Mouse (Mus musculus) gastrocnemius, adult 18-20 months (tissue): ENCODE results near the gene Tnfsf9. TPM values are rescaled to one million over a fixed set of nuclear protein-coding genes. Genes with fewer than 3 reads are reported as not detected.

Experiments
- DNase-seq: peaks from one replicate; pipeline ENCODE4 v3.0.0; 2021; ENCODE audit warnings: low spot score
- long read RNA-seq, 2 experiments: library from polyadenylated mRNA; stranded (forward); transcript quantifications; one replicate each; pipeline ENCODE4 v2.0.0; 2021
- total RNA-seq, 2 experiments: library from RNA; stranded (reverse); gene quantifications; 2 replicates each; pipeline ENCODE4 v1.2.3; 2021

Tnfsf9 gene
- under 1 TPM in 1 of 2 experiments, not detected in 1; 0.57 TPM for total RNA-seq
- long read RNA-seq, experiment 1 = 0 reads
- long read RNA-seq, experiment 2 = 0 reads

DNA sequence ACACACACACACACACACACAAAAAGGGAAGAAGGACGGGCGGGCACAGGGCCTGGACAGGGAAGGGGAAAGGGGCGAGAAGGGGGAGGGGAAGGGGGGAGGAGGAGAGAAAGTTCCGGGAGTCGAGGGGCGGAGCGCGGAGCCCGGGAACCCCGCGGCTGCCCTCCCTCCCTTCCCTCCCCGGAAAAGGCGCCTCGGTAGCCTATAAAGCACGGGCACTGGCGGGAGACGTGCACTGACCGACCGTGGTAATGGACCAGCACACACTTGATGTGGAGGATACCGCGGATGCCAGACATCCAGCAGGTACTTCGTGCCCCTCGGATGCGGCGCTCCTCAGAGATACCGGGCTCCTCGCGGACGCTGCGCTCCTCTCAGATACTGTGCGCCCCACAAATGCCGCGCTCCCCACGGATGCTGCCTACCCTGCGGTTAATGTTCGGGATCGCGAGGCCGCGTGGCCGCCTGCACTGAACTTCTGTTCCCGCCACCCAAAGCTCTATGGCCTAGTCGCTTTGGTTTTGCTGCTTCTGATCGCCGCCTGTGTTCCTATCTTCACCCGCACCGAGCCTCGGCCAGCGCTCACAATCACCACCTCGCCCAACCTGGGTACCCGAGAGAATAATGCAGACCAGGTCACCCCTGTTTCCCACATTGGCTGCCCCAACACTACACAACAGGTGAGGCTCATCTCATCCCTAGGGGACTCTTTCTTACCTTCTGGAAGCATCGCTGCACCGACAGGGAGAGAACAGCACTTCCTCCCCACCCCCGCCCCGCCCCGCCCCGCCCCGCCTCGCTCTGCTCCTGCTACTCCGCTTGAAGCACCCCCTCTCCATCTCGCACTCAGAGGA is at the start of gene Tnfsf9:
Tnfsf9 (plus strand) TSS at position 145 of the 854 bp plus-strand sequence.
- peak; percentile 24 for DNase-seq

DNA sequence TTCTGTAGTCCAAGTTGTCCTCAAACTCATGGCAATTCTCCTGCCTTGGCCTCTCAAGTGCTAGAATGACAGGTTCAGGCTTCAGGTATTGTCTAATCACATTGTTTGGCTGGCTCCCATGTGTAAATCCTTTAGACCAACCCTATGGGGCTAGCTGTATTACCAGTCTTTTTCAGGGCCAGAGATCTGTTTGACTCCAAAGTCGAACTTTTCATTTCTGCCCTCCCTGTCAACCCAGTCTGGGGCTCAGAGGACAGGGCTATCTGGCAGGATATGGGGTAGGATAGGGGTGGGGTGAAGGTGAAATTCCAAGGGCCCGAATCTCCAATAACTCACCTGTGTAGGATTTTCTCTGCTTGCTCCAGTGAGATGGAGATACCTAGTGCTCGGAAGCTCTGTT is 48.9 kb upstream of the Tnfsf9 start:
- DNase-seq = no peak

- DNase-seq = peak; percentile 41
These were observed 46.1 kb upstream of the Tnfsf9 start, which contains the start of gene Crb3 for GRCm38 (mm10) chr17:57058891-57059485. Gene Crb3, plus strand, starts transcription at chr17:57059105.

- peak; percentile 52 for DNase-seq
These were observed 45.6 kb upstream of the Tnfsf9 start, which contains the start of gene Slc25a23 for GRCm38 (mm10) chr17:57059486-57059977. Gene Slc25a23, minus strand, starts transcription at chr17:57059863.

DNA sequence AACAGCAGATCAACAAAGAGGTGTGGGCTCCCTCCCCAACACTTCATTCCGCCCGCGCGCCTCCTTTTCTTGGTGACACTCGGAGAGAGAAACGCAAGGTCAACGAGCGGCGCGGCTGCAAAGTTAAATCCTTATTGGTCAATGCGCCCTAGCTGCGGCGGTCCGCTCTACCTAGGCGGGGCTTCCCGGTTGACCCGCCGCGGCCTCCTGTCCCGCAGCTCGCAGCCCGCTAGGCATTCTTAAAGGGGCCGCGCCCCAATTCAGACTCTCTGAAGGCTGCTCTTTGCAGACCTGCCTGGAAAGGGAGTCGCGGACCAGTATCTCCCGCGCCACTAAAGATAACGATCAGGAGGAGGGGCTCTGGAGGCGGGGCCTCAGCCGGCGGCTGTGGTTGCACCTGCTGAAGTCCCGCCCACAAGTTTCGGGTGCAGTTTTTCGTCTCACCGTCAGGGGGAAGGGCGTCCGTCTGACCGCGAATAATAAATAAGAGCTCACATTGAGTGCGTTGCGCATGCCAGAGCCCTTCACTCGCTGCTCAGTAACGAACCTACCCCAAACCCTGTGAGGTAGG is 44.8 kb upstream of the Tnfsf9 start:
- peak; percentile 97 for DNase-seq

- DNase-seq = no peak
These were observed 44.1 kb upstream of the Tnfsf9 start for GRCm38 (mm10) chr17:57061069-57061468.

GRCm38 (mm10) chr17:57062011-57062521 is 43.1 kb upstream of the Tnfsf9 start:
- no peak for DNase-seq

- no peak for DNase-seq
These were observed 42.6 kb upstream of the Tnfsf9 start for GRCm38 (mm10) chr17:57062548-57062947.

- no peak for DNase-seq
These were observed 42.1 kb upstream of the Tnfsf9 start for GRCm38 (mm10) chr17:57063031-57063430.

DNA sequence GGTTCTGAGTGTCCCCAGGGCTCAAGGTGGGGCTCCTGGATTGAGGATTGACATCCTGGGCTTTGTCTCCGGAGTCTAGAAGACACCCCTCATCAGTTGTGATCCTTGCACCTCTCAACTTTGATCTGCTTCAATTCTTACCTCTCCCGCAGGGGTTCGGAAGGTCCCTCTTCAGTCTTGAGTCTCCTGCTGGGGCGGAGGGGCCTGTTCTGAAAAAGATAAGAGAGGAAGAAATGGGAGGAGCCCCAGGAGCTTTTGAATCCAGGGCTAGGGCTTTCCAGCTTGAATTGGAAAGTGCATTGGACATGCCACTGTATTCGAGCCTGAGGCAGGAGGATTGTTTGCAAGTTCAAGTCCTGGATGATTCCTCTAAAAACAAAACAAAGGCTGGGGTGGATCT is 38.2 kb upstream of the Tnfsf9 start:
- DNase-seq = no peak

DNA sequence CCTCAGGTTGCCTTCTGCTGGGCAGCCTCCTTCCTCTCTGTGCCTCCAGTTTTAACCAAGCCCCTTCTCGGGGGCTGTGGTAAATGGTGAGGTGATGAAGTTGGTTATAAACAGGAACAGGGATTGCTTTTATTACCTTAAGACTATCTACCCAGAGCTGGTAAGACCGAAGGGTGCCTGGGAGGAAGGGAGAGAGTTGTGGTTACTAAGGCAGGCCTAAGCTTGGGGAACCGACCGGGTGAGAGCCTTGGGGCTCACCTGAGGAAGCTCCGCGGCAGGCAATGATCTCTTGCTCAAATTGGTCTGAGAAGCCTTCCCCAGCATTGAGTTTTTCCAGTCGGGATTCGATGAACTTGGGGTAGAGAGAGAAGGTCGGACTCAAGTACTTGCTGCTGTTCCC is 34.9 kb upstream of the Tnfsf9 start:
- DNase-seq = no peak

- no peak for DNase-seq
These were observed 34.4 kb upstream of the Tnfsf9 start for GRCm38 (mm10) chr17:57070699-57071098.

GRCm38 (mm10) chr17:57076916-57077315 is 28.2 kb upstream of the Tnfsf9 start:
- no peak for DNase-seq

DNA sequence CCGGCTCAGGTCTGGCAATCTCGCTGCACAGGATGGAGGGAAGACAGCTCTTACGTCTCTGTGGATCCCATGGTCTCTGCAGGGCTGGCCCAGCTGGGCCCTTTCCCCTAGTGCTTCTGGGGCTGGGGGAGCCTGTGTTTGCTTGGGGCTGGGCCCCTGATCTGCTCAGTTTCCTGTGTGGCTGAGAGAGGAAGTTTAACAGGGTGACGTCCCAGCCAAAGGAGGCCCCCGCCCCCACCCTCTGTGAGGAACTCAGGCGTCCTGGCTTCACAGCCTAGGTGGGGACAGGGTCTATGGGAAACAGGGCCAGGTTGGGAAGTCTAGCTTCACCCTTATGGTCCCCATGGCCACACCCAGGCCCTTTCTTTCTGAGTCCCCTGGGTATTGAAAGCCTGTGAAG is 26.8 kb upstream of the Tnfsf9 start, which contains the start of gene Dennd1c:
Dennd1c (minus strand) TSS at position 179 of the 400 bp plus-strand sequence.
- DNase-seq = no peak

GRCm38 (mm10) chr17:57079919-57080318 is 25.2 kb upstream of the Tnfsf9 start:
- no peak for DNase-seq

DNA sequence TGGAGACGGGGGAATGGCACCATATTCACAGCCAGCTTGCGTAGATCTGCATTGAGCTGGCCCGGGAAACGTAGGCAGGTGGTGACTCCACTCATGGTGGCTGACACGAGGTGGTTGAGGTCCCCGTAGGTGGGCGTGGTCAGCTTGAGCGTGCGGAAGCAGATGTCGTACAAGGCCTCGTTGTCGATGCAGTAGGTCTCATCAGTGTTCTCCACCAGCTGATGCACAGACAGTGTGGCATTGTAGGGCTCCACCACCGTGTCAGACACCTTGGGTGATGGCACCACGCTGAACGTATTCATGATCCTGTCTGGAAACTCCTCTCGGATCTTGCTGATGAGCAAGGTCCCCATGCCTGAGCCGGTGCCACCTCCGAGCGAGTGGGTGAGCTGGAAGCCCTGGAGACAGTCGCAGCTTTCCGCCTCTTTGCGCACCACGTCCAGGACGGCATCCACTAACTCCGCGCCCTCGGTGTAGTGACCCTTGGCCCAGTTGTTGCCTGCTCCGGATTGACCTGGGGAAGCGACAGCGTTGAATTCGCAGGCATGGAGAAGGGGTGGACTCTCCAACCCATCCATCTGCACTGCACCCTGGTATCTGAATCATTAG is 23.8 kb upstream of the Tnfsf9 start:
- DNase-seq = no peak

DNA sequence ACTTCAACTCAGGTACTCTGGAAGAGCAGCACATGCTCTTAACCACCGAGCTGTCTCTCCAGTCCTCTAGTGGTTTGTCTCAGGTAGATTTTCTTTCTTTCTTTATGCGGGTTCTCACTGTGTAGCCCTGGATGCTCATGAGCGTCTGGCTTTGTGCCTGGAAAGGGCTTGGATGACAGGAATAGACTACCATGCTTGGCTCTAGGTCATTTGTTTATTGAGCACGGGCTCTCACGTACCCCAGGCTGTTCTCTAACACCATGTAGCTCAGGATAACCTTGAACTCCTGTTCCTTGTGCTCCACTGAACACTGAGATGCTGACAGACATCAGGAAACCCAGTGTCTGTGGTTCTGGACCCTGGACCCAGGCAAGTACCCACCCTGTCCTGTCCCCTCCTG is 22.6 kb upstream of the Tnfsf9 start:
- DNase-seq = no peak

- no peak for DNase-seq
These were observed 19.0 kb upstream of the Tnfsf9 start for GRCm38 (mm10) chr17:57085970-57086757.

DNA sequence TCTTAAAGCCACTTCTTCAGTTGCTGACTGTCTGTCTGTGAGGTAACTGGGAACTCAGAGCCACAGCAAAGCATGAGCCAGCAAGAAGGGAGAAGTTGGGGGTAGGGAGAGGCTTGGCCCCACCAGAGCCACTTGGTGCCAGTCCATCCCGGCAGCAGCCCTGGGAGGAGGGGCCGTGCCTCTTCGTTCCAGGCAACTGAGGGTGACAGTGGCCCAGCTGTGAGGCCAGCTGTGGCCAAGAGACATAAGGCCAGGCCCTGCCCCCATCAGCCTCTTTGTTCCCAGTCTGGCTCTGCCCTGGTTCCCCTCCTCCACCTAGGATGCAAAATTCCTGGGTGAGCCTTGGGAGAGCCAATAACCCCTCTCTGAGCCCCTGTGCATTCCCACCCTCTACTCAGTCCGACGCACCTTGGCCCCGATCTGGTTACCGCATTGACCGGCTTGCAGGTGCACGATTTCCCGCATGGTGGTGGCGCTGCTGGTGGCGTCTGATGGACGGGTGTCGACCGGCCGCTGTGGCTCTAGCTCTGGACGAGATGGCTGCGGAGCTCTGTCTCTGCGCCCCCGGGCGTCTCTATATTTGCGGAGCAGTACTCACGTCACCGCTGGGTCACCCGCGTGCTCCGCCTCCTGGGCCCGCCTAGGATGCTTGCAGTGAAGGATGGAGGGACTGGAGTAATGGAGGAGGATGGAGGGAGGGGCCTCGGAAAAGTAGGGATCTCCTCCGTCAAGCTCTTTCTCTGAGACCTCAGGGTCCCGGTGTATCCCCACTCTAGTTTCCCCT is 17.9 kb upstream of the Tnfsf9 start, which contains the start of gene Tubb4a:
Tubb4a (minus strand) TSS at position 734 of the 784 bp plus-strand sequence.
- peak; percentile 28 for DNase-seq

DNA sequence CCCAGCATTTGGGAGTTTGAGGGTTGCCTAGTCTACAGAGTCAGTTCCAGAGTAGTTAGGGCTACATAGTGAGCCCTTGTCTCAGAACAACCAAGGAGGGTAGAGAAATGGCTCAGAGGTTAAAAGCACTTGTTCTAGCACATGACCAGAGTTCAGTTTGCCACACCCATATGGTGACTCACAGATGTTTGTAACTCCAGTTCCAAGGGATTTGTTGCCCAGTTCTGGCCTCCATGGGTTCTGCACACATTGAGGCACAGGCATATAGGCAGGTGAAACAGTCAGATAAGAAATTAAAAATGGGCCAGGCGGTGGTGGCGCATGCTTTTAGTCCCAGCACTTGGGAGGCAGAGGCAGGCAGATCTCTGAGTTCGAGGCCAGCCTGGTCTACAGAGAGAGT is 10.9 kb upstream of the Tnfsf9 start:
- DNase-seq = no peak
